Mouse (Mus musculus) left cerebral cortex, postnatal 25 days (tissue): ENCODE data around the gene Smc6. TPM values are rescaled to one million over a fixed set of nuclear protein-coding genes. Genes with fewer than 3 reads are reported as not detected.

Experiments
- DNase-seq, 2 experiments: peaks; one replicate each; pipeline ENCODE4 v3.0.0; 2022; ENCODE audit warnings: low spot score in 2 of 2, mixed read lengths in 1 of 2
- intact Hi-C: fragments of 180-260 bp; cut with DNase I; formaldehyde crosslinking; loops from one replicate; pipeline ENCODE4 v1.15.1; 2025
- microRNA-seq, 2 experiments: library from miRNA; unstranded; fragments of <30 nt; microRNA quantifications; one replicate each; pipeline ENCODE4 v1.2.0; 2022
- total RNA-seq, 2 experiments: library from RNA; stranded (reverse); gene quantifications; 2 replicates each; pipeline ENCODE4 v1.2.3; 2021

The Smc6 gene
- total RNA-seq, 2 experiments from 2014 or later = 29.2 to 38.0 TPM

GRCm38 (mm10) chr12:11364870-11365269, 99.2 kb downstream of the Smc6 start:
- intact Hi-C loops = loop anchor here (5.0 kb wide), 1 partner anchor 72 kb away; the partner anchor contains the start of gene Vsnl1
- DNase-seq = no peak

- DNase-seq = no peak
- intact Hi-C loops = loop anchor here (5.0 kb wide), 1 partner anchor 70 kb away; the partner anchor contains the start of gene Vsnl1
These were observed 101.5 kb downstream of the Smc6 start for GRCm38 (mm10) chr12:11367099-11367765.

Small RNA genes lying within 50 kb of the gene (microRNA-seq; reads per million reads assigned to microRNA genes)
- 0 reads per million in 2 experiments for gene Mir7675

Other genes with a start within 250 kb of the Smc6 start
- gene Kcns3, start 114.8 kb upstream of the Smc6 start, total RNA-seq = 1 to 10 TPM; 7.2 TPM
- gene Msgn1, start 56.9 kb upstream of the Smc6 start, total RNA-seq = not detected
- 1 to 10 TPM; 1.7 to 2.2 TPM for gene Gen1, start 85 bp upstream of the Smc6 start, total RNA-seq
- gene Vsnl1, start 170.7 kb downstream of the Smc6 start, total RNA-seq = 100 to 1,000 TPM; 587 to 660 TPM
- 1 to 10 TPM; 2.4 to 2.5 TPM for gene Rad51ap2, start 190.2 kb downstream of the Smc6 start, total RNA-seq